Mouse (Mus musculus) cerebellum, adult 2 months (tissue): ENCODE results near the gene Gjb4. TPM values are rescaled to one million over a fixed set of nuclear protein-coding genes. Genes with fewer than 3 reads are reported as not detected.

Source experiments
- DNase-seq, 2 experiments: peaks; one replicate each; pipeline ENCODE4 v3.0.0; 2021
- H3K27ac ChIP-seq: fragments of 200-500 bp; 2 replicates; pipeline ENCODE4 v1.5.1; 2012; ENCODE audit warnings: low read length, control low read depth, inconsistent platforms; ENCODE audit not compliant: insufficient read depth
- H3K27me3 ChIP-seq: fragments of 200-500 bp; 2 replicates; pipeline ENCODE4 v1.6.1; 2012; ENCODE audit warnings: inconsistent platforms, mild to moderate bottlenecking, low read length, moderate library complexity; ENCODE audit not compliant: control insufficient read depth, insufficient read depth
- H3K4me1 ChIP-seq: fragments of 200-500 bp; 2 replicates; pipeline ENCODE4 v1.6.1; 2011; ENCODE audit warnings: low read length; ENCODE audit not compliant: control insufficient read depth, insufficient read depth
- H3K4me3 ChIP-seq: fragments of 200-500 bp; replicated peaks from 2 replicates; pipeline ENCODE3; 2011; ENCODE audit warnings: mild to moderate bottlenecking, low read depth, low read length, control low read depth; ENCODE audit not compliant: insufficient read depth
- CTCF ChIP-seq: fragments of 200-500 bp; IDR thresholded peaks from 2 replicates; pipeline ENCODE4 v1.5.1; 2011; ENCODE audit warnings: low read depth, mild to moderate bottlenecking, control low read depth, low read length, moderate library complexity, borderline replicate concordance; ENCODE audit not compliant: insufficient read depth
- POLR2A ChIP-seq: fragments of 200-500 bp; IDR thresholded peaks from 2 replicates; pipeline ENCODE4 v1.6.1; 2011; ENCODE audit warnings: low read length, control low read depth, borderline replicate concordance; ENCODE audit not compliant: insufficient read depth
- WGBS: fragments of 180-500 bp; shearing (Covaris S2); methylation state at CpG from one replicate; pipeline ENCODE4 v1.1.7; 2018; 5-methylcytosine and 5-hydroxymethylcytosine counted together
- polyA plus RNA-seq: library from polyadenylated mRNA; depleted of rRNA; stranded (reverse); fragments of >200 nt; gene quantifications from 2 replicates; pipeline ENCODE4 v1.2.3, GENCODE M21; 2012

Gene Gjb4
- polyA plus RNA-seq, 1 experiment = 0.10 TPM

- no peak for DNase-seq
- Histone ChIP-seq H3K27me3 (no peaks in the 10 kb centered on the region; the same call in 1 of the 2 replicates), H3K27ac (no peak overlapping the region), H3K4me3 (no peak overlapping the region), H3K4me1 (no peaks in the 10 kb centered on the region)
- TF ChIP-seq CTCF (no peak), POLR2A (no peak)
- WGBS = 89% methylated on average over 5 of the region's 5 CpGs
Observed at GRCm38 (mm10) chr4:127337668-127338067, 16.2 kb downstream of the Gjb4 start.

GRCm38 (mm10) chr4:127334870-127335504 lies 18.9 kb downstream of the Gjb4 start:
- 42% methylated on average over 5 of the region's 5 CpGs for WGBS
- no peak for DNase-seq
- no peak for TF ChIP-seq CTCF
- no peak for TF ChIP-seq POLR2A
- Histone ChIP-seq H3K27me3 (peaks cover 3% of the 10 kb centered on the region; the same call in 1 of the 2 replicates), H3K4me1 (no peaks in the 10 kb centered on the region), H3K27ac (no peak overlapping the region), H3K4me3 (no peak overlapping the region)

GRCm38 (mm10) chr4:127331171-127331570 lies 22.7 kb downstream of the Gjb4 start:
- Histone ChIP-seq H3K4me3 (no peak overlapping the region), H3K27ac (no peak overlapping the region), H3K4me1 (no peaks in the 10 kb centered on the region), H3K27me3 (peaks cover 3% of the 10 kb centered on the region; the same call in 1 of the 2 replicates)
- WGBS = 29% methylated on average over 13 of the region's 13 CpGs
- TF ChIP-seq CTCF (no peak), POLR2A (no peak)
- no peak for DNase-seq

DNA sequence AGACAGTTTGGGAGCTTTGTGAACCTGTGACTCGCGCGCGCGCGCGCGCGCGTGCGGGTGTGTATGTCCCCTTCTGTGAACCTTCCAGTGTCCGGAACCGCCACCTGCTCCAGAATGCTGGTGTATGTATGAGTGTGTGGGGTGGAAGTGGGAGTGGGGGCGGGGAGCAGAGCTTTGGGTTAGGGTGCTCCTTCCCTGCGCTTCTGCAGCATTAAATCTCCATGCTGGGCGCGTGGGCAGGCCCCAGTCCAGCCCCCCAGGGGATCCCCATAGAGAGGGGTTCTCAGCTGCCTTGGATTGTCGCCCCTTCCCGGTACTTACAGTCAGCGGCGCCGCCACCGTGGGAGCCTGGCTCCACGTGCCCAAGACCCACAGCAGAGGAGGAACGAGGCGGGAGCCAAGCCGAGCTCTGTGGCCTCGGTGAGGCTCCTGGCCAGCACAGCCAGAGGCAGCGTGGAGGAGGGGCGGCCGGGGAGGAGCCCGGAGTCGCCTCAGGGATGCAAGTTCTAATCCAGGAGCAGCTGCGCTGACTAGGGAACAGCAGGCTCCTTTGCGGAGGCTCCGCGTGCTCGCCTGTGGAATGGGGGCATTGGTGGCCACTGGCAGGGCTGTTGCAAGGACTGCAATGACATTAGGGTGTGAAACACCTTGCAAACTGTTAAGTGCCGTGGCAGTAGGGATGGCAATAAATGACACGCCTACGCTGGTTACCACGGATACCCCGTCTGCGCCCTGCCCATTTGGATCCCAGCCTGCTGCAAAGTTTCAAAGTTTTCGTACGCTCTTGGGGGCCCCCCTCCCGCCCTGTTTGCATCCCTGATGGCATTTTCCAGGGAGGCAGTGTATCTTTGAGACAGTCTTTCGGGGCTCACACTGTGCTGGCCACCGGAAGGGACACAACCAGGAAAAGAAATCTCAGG lies 23.4 kb downstream of the Gjb4 start, which contains the start of gene Gjb3:
TSS of gene Gjb3 (minus strand) at position 664 of the 920 bp plus-strand sequence.
- TF ChIP-seq CTCF (no peak), POLR2A (no peak)
- WGBS = 2% methylated on average over 49 of the region's 49 CpGs
- DNase-seq = no peak

GRCm38 (mm10) chr4:127329751-127330150 lies 24.1 kb downstream of the Gjb4 start:
- Histone ChIP-seq H3K4me3 (no peak overlapping the region), H3K27me3 (peaks cover 3% of the 10 kb centered on the region; the same call in 1 of the 2 replicates), H3K27ac (no peak overlapping the region), H3K4me1 (no peaks in the 10 kb centered on the region)
- DNase-seq = no peak
- WGBS = 6% methylated on average over 13 of the region's 13 CpGs
- TF ChIP-seq CTCF (no peak), POLR2A (no peak)

More for the DNA sequence above, 23.4 kb downstream of the Gjb4 start, which contains the start of gene Gjb3:
- Histone ChIP-seq H3K27ac (no peak within 1 kb of the TSS), H3K4me1 (no peaks in the 10 kb centered on the region), H3K4me3 (no peak within 1 kb of the TSS), H3K27me3 (peaks cover 3% of the 10 kb centered on the region; the same call in 1 of the 2 replicates)

- Histone ChIP-seq H3K4me1 (no peaks in the 10 kb centered on the region), H3K27ac (no peak overlapping the region), H3K27me3 (peaks cover 3% of the 10 kb centered on the region; the same call in 1 of the 2 replicates), H3K4me3 (no peak overlapping the region)
- WGBS = 34% methylated on average over 3 of the region's 3 CpGs
- TF ChIP-seq CTCF (no peak), POLR2A (no peak)
- DNase-seq = no peak
Observed at GRCm38 (mm10) chr4:127329046-127329445, 24.8 kb downstream of the Gjb4 start.

DNA sequence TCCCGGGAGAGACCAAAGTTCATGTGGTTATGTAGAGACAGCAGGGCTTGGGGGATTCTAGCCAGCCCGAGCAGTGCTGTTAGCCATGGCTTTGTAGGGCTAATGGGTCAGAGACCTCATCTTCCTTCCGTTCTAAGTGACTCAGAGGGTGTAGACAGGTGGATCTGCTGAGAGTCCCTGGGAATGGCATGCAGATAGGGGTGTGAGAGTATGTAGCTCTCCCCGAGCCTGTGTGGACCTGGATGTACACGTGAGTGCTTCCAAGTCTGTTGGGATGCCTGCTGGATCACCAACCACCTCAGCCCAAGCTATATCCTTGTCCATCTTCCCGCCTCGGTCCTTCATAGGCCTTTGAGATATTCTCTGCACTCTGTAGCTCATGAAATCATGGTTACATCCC lies 25.5 kb downstream of the Gjb4 start:
- 72% methylated on average over 7 of the region's 7 CpGs for WGBS
- DNase-seq = no peak
- H3K27me3 ChIP-seq = peaks cover 3% of the 10 kb centered on the region; the same call in 1 of the 2 replicates
- H3K27ac ChIP-seq = no peak overlapping the region
- no peak overlapping the region for H3K4me3 ChIP-seq
- TF ChIP-seq POLR2A (no peak), CTCF (no peak)
- no peaks in the 10 kb centered on the region for H3K4me1 ChIP-seq
